Mouse (Mus musculus) forebrain, embryonic 12.5 days (tissue): ENCODE results near the gene Prelid3b. TPM values are rescaled to one million over a fixed set of nuclear protein-coding genes. Genes with fewer than 3 reads are reported as not detected.
A peak's percentile ranks its signal among the peaks of the same experiment; 100 is the strongest.

Source experiments
- ATAC-seq: fragments of 200-750 bp; cut with Nextera tagmentation; 2 replicates; pipeline ENCODE4 v1.8.0; 2017; ENCODE audit warnings: moderate TSS enrichment; ENCODE audit not compliant: low FRiP score
- H3K27ac ChIP-seq: fragments of 300-500 bp; sonication (generic); 2 replicates; pipeline ENCODE4 v1.5.1; 2016; ENCODE audit warnings: mild to moderate bottlenecking
- H3K27me3 ChIP-seq: fragments of 300-500 bp; sonication (generic); 2 replicates; pipeline ENCODE4 v1.6.1; 2016; ENCODE audit warnings: mild to moderate bottlenecking
- H3K36me3 ChIP-seq: fragments of 300-500 bp; sonication (generic); replicated peaks from 2 replicates; pipeline ENCODE4 v1.6.1; 2016; ENCODE audit warnings: mild to moderate bottlenecking
- H3K4me1 ChIP-seq: fragments of 300-500 bp; sonication (generic); 2 replicates; pipeline ENCODE4 v1.6.1; 2016
- H3K4me2 ChIP-seq: fragments of 300-500 bp; sonication (generic); 2 replicates; pipeline ENCODE4 v1.6.1; 2016; ENCODE audit warnings: mild to moderate bottlenecking, moderate library complexity
- H3K4me3 ChIP-seq: fragments of 300-500 bp; sonication (generic); replicated peaks from 2 replicates; pipeline ENCODE4 v1.5.1; 2016; ENCODE audit warnings: mild to moderate bottlenecking
- H3K9ac ChIP-seq: fragments of 300-500 bp; sonication (generic); 2 replicates; pipeline ENCODE4 v1.6.1; 2016; ENCODE audit warnings: mild to moderate bottlenecking
- H3K9me3 ChIP-seq: fragments of 300-500 bp; sonication (generic); 2 replicates; pipeline ENCODE4 v1.6.1; 2016
- WGBS: fragments of 180-500 bp; shearing (Covaris S2); methylation state at CpG from one replicate; pipeline ENCODE4 v1.1.7; 2016; 5-methylcytosine and 5-hydroxymethylcytosine counted together
- polyA plus RNA-seq: library from polyadenylated mRNA; unstranded; fragments of >200 nt; fragmentation: Nextera tagmentation; extraction: Ambion mirVana; gene quantifications from 2 replicates; pipeline ENCODE4 v1.2.1, GENCODE M21; 2016

Gene Prelid3b
- polyA plus RNA-seq, 1 experiment from 2014 or later = 114 TPM

DNA sequence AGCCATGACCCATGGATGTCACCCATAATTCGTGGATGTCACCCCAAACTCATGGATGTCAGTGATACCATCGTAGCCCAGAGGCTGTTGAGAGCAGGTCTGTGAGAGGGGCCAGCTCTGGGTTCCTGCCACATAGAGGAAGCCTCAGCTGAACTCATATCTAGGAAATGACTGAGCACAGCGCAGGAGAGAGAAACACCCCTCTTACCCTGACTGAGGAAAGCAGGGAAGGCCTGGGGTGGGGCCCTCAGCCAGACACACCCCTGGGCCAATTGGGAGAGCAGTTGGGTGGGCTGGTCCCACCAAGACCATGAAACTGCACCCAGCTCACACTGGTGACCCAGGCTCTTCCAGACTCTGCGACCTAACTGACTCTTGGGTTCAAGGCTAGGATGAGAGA lies 22.5 kb downstream of the Prelid3b start, which contains the start of gene Tubb1:
Gene Tubb1, plus strand, starts transcription at position 343 of the 400 bp plus-strand sequence.
- no peaks in the 10 kb centered on the region for H3K36me3 ChIP-seq
- H3K9ac ChIP-seq = no peak within 1 kb of the TSS
- H3K27ac ChIP-seq = no peak within 1 kb of the TSS
- no peaks in the 10 kb centered on the region; the same call in 1 of the 2 replicates for H3K27me3 ChIP-seq
- no peak within 1 kb of the TSS for H3K4me3 ChIP-seq
- H3K4me1 ChIP-seq = peaks cover 8% of the 10 kb centered on the region; the same call in 1 of the 2 replicates
- no peak within 1 kb of the TSS for H3K4me2 ChIP-seq
- no peaks in the 10 kb centered on the region for H3K9me3 ChIP-seq
- ATAC-seq = no peak
- 77% methylated on average over 4 of the region's 4 CpGs for WGBS

DNA sequence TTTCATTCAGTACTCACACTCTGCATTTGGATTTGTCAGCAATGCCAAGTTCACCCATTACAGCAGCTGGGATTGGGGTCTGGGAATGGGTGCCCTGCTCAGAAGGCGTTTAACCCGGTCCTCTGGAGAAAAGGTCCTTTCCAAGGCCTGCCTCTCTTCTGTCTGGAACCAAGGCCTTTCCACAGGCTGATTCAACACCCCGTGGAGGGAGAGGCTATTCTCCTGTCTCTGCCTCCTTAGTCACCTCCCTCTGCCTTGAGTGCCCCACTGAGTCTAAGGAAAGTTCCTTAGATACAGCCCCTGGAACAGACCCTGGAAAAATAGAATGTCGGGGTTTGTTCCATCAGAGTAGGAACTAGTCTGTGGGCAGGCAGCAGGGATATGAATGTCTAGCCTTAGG lies 24.5 kb downstream of the Prelid3b start:
- H3K4me2 ChIP-seq = no peak overlapping the region
- H3K36me3 ChIP-seq = no peaks in the 10 kb centered on the region
- H3K9ac ChIP-seq = no peak overlapping the region
- H3K27ac ChIP-seq = no peak overlapping the region
- 94% methylated on average over 4 of the region's 4 CpGs for WGBS
- ATAC-seq = no peak
- H3K9me3 ChIP-seq = no peaks in the 10 kb centered on the region
- H3K4me3 ChIP-seq = no peak overlapping the region
- H3K4me1 ChIP-seq = peaks cover 8% of the 10 kb centered on the region; the same call in 1 of the 2 replicates
- no peaks in the 10 kb centered on the region; the same call in 1 of the 2 replicates for H3K27me3 ChIP-seq

DNA sequence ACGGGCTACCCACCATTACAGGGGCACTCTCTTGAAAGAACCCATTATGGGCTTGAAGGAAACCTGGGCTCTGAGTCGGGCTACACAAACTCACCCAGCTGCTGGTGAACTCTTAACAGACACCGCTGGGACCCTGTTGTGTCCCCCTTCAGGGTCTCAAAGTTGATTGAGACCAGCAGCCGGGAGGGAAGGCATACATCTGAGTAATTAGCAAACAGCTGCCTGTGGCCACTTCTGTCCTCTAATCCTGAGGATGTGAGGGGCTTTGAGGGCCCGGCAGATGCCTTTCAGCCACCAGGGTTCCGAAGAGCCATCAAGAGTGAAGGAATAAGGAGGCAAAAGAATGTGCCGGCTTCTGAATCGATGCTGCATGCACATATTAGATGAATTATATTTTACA lies 26.0 kb downstream of the Prelid3b start:
- H3K9me3 ChIP-seq = no peaks in the 10 kb centered on the region
- no peak overlapping the region; the same call in 1 of the 2 replicates for H3K9ac ChIP-seq
- H3K4me1 ChIP-seq = peaks cover 8% of the 10 kb centered on the region; the same call in 1 of the 2 replicates
- whole genome bisulfite sequencing = 60% methylated on average over 8 of the region's 8 CpGs
- no peak overlapping the region for H3K4me2 ChIP-seq
- no peak overlapping the region for H3K27ac ChIP-seq
- no peak for ATAC-seq
- H3K4me3 ChIP-seq = no peak overlapping the region
- H3K36me3 ChIP-seq = no peaks in the 10 kb centered on the region
- H3K27me3 ChIP-seq = no peaks in the 10 kb centered on the region; the same call in 1 of the 2 replicates

DNA sequence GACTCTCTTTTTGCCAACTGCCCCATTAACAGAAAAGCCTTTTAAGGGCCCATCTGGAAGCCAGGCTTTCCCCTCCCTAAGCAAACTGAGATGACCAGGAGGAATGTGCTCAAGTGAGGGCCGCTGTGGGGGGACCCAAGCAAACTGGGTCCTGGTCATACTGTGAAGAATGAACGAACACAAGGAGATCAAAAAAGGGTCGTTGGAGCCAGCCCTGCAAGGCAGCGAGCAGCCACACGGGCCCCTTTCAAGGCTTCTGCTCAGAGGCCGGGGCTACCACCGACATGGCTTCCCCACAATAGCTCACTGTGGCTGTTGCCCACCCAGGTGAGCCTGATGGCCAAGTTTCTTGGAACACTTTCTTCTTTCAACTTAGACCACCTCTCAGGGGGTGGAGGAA lies 26.4 kb downstream of the Prelid3b start:
- ATAC-seq = no peak
- Histone ChIP-seq H3K4me2 (no peak overlapping the region), H3K36me3 (no peaks in the 10 kb centered on the region), H3K9me3 (no peaks in the 10 kb centered on the region), H3K27ac (no peak overlapping the region), H3K4me3 (no peak overlapping the region), H3K9ac (no peak overlapping the region), H3K27me3 (no peaks in the 10 kb centered on the region; the same call in 1 of the 2 replicates), H3K4me1 (peaks cover 8% of the 10 kb centered on the region; the same call in 1 of the 2 replicates)
- 61% methylated on average over 7 of the region's 7 CpGs for WGBS

DNA sequence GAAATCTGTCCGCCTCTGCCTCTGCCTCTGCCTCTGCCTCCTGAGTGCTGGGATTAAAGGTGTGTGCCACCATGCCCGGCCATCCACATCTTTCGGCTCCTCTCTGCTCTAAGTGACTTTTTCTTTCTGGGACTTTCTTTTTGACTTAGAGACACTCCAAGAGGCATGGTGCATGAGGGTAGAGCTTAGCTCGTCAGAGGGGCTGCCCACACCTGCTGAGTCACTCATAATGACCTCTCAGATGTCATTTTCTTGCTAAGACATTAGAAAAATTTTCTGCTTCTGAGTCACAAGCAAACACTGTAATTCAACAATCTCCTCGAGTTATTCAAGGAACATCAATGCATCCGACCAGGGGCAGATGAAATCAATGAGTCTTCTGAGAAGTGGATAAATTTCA lies 27.9 kb downstream of the Prelid3b start:
- H3K4me3 ChIP-seq = no peak overlapping the region
- WGBS = 80% methylated on average over 6 of the region's 6 CpGs
- H3K27me3 ChIP-seq = no peaks in the 10 kb centered on the region; the same call in 1 of the 2 replicates
- H3K4me1 ChIP-seq = peaks cover 8% of the 10 kb centered on the region; the same call in 1 of the 2 replicates
- no peaks in the 10 kb centered on the region for H3K36me3 ChIP-seq
- H3K9ac ChIP-seq = no peak overlapping the region
- H3K27ac ChIP-seq = no peak overlapping the region
- no peaks in the 10 kb centered on the region for H3K9me3 ChIP-seq
- no peak for ATAC-seq
- H3K4me2 ChIP-seq = no peak overlapping the region

DNA sequence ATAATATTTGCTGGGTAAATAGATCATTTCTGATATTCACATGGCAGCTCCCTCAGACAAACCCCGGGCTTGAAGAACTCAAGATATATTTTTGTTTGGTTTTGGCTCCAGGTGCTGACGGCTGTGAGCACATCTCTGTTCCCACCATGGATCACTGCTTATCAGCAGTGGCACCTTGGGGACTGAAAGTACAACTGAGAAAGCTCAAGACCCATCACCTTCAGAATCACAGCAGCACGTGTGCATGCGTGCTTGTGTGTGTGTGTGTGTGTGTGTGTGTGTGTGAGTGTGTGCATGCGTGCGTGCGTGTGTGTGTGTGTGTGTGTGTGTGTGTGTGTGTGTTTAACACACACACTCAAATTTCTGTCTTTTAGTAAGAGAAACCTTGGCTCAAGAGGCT lies 28.5 kb downstream of the Prelid3b start:
- H3K27ac ChIP-seq = no peak overlapping the region
- 96% methylated on average over 6 of the region's 7 CpGs for WGBS

DNA sequence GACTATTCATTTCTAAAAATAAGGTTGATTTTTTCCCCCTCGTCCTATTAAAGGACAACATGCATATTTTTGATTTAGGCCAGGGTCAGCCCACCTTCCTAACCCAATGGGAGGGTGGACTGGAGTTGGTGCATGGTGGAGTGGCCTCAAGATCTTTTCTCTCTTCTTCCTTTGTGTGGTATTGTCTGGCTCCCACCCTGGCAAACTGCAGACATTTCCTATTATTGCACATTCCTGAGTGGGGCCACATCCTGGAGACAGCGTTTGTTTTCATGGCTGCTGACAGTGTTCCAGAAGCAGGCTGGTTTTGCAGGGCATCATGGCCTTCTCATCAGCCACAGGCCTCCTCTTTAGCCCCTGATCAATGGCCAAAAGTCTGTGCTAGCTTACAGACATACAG lies 29.8 kb downstream of the Prelid3b start:
- 69% methylated on average over 2 of the region's 2 CpGs for WGBS
- H3K4me2 ChIP-seq = no peak overlapping the region

More for the DNA sequence above, 28.5 kb downstream of the Prelid3b start:
- no peak overlapping the region for H3K4me3 ChIP-seq
- no peak overlapping the region for H3K4me2 ChIP-seq
- no peaks in the 10 kb centered on the region; the same call in 1 of the 2 replicates for H3K27me3 ChIP-seq
- no peaks in the 10 kb centered on the region for H3K9me3 ChIP-seq
- ATAC-seq = no peak
- H3K4me1 ChIP-seq = peaks cover 8% of the 10 kb centered on the region; the same call in 1 of the 2 replicates
- no peak overlapping the region for H3K9ac ChIP-seq
- H3K36me3 ChIP-seq = no peaks in the 10 kb centered on the region

DNA sequence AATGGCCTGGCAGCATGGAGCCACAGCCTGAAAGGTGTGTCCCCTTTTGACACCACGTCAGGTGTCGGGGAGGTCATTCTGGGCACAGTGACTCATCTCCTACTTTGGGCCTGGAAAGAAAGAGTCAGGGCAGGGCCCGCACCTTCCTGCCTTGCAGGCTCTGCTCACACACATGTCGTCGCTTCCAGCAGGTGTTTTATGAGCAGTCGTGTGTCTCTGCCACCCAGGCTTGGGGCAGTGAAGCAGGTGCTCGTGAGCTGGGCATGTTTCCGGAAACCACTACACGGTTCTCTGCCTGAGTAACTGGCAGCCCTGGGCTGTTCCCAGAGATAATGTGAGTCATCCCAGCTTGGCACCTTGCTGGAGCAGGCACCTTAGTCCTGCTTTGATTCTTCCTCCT lies 30.4 kb downstream of the Prelid3b start:
- Histone ChIP-seq H3K4me2 (no peak overlapping the region), H3K9ac (no peak overlapping the region), H3K36me3 (no peaks in the 10 kb centered on the region), H3K9me3 (no peaks in the 10 kb centered on the region), H3K4me3 (no peak overlapping the region), H3K27me3 (no peaks in the 10 kb centered on the region; the same call in 1 of the 2 replicates), H3K4me1 (peaks cover 27% of the 10 kb centered on the region), H3K27ac (no peak overlapping the region)
- WGBS = 87% methylated on average over 9 of the region's 9 CpGs
- ATAC-seq = no peak

More for the DNA sequence above, 29.8 kb downstream of the Prelid3b start:
- H3K4me1 ChIP-seq = peaks cover 21% of the 10 kb centered on the region
- no peak overlapping the region for H3K4me3 ChIP-seq
- ATAC-seq = no peak
- H3K9ac ChIP-seq = no peak overlapping the region
- no peaks in the 10 kb centered on the region for H3K9me3 ChIP-seq
- no peaks in the 10 kb centered on the region for H3K36me3 ChIP-seq
- no peaks in the 10 kb centered on the region; the same call in 1 of the 2 replicates for H3K27me3 ChIP-seq
- no peak overlapping the region for H3K27ac ChIP-seq

DNA sequence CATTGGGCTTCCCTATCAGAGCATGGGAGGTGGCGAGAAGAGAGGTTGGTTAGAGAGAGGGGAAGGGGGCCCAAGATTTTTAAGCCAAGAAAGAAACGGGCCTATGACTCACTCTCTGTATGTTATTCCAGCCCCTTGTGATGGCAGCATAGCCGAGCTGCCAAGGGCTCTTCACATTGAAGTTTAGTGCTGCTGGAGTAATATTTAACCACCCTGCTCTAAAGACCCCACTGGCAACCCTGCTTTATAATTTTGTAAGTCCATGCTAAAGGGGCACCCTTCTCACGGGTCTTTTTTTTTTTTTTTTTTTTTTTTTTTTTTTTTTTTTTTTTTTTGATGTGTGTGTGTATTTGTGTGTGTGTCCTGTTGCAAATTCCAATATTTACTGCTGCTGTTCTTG lies 31.0 kb downstream of the Prelid3b start:
- ATAC-seq = no peak
- Histone ChIP-seq H3K36me3 (no peaks in the 10 kb centered on the region), H3K4me3 (no peak overlapping the region), H3K27me3 (no peaks in the 10 kb centered on the region; the same call in 1 of the 2 replicates), H3K27ac (no peak overlapping the region), H3K9ac (no peak overlapping the region), H3K4me1 (peaks cover 26% of the 10 kb centered on the region), H3K4me2 (no peak overlapping the region), H3K9me3 (no peaks in the 10 kb centered on the region)
- 78% methylated on average over 4 of the region's 4 CpGs for WGBS

DNA sequence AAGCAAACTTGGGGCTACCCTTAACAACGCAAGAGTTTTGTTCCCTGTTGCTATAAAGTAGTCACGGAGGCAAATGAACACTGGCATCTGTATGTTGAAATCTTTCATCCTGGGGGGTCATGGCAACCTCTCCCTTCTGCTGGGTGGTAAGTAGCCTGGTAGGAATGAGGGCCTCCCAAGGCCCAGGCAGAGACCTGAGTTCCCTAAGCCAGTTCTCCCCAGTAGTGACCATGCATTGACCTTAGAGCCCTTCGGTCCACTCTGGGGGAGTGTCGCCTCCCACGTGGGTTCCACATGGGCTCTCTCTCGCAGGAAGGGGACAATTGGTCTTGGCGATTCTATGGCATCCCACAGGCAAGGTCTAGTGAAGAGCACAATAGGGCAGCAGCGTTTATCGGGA lies 32.9 kb downstream of the Prelid3b start:
- Histone ChIP-seq H3K4me3 (no peak overlapping the region), H3K27ac (no peak overlapping the region), H3K9ac (no peak overlapping the region), H3K4me1 (peaks cover 20% of the 10 kb centered on the region), H3K4me2 (no peak overlapping the region), H3K36me3 (no peaks in the 10 kb centered on the region), H3K27me3 (no peaks in the 10 kb centered on the region), H3K9me3 (no peaks in the 10 kb centered on the region)
- ATAC-seq = no peak
- 78% methylated on average over 9 of the region's 9 CpGs for WGBS

DNA sequence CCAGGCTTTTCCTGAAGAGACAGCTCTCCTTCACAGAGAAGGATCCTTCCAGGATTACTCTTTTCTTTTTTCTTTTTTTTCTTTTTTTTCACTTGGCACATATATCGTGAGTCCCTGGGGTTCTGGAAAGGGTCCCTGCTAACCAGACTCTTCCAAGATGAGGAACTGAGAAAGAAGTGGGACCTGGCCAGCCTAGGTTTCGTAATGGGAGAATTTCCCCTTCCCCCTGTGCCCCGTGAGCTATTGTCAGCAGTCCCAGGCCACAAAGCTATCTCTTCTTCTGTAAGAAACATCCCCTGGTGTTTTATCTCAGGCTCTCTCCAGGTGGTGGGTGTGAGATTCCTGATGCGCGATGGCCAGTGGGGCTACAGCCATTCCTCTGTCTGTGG lies 33.4 kb downstream of the Prelid3b start:
- Histone ChIP-seq H3K27me3 (no peaks in the 10 kb centered on the region), H3K9me3 (no peaks in the 10 kb centered on the region), H3K4me1 (peaks cover 20% of the 10 kb centered on the region), H3K4me2 (peak overlapping the region; percentile 74; the same call in 1 of the 2 replicates), H3K27ac (no peak overlapping the region), H3K4me3 (no peak overlapping the region; the same call in 1 of the 2 replicates), H3K9ac (no peak overlapping the region), H3K36me3 (no peaks in the 10 kb centered on the region)
- no peak for ATAC-seq
- WGBS = 48% methylated on average over 5 of the region's 5 CpGs

DNA sequence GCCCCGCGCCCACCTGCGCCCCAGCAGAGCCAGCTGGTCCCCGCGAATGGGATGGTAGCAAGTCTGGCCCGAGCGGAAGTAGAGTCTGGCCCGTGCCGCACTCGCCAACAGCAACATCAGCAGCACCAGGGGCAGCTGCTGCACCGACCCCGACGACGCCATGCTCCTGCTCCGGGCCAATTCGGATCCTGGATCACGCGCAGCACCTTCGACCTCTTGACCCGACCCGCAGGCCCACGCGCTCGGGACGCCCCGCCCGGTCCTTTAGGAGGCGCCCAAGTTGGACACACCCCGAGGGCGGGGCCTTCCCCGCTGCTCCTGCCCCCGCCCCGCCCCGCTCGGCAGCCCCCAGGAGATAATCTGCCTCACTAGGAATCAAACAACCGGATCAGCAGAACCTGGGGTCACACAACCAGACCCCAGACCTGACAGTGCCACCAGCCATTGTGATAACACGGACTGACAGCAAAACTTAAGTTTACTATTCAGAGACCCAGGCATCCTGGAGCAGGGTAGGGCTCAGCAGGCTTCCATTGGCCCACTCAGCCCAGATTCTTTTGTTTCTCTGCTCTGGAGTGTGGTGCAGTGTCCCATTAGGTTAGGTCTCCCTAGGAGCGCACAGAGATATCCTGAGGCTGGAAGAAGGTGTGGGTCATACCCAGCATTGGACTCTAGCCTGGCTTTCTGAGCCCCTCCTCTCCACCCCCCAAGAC lies 34.0 kb downstream of the Prelid3b start, which contains the start of gene Ctsz:
Gene Ctsz, minus strand, starts transcription at position 303 of the 713 bp plus-strand sequence.
- 2% methylated on average over 38 of the region's 38 CpGs for WGBS
- ATAC-seq = peak; percentile 83
- H3K27ac ChIP-seq = 0 out of 2 replicates have a peak within 1 kb of the TSS, but pooled peaks have one; percentile 13

More for the DNA sequence above, 34.0 kb downstream of the Prelid3b start, which contains the start of gene Ctsz:
- no peaks in the 10 kb centered on the region for H3K9me3 ChIP-seq
- H3K4me1 ChIP-seq = peaks cover 20% of the 10 kb centered on the region
- H3K27me3 ChIP-seq = no peaks in the 10 kb centered on the region
- peak within 1 kb of the TSS; percentile 74 for H3K4me2 ChIP-seq
- H3K36me3 ChIP-seq = no peaks in the 10 kb centered on the region
- peak within 1 kb of the TSS; percentile 63 for H3K9ac ChIP-seq
- H3K4me3 ChIP-seq = peak within 1 kb of the TSS; percentile 55
